Mouse (Mus musculus) heart, adult 8-10 months (tissue): ENCODE measurements around the gene S100a5. TPM values are rescaled to one million over a fixed set of nuclear protein-coding genes. Genes with fewer than 3 reads are reported as not detected.

ENCODE experiments used
- total RNA-seq, 4 experiments: library from RNA; stranded (reverse); gene quantifications; 2 replicates each; pipeline ENCODE4 v1.2.4; 2022

S100a5 gene
- total RNA-seq, 4 experiments from 2014 or later, result not detected

Other genes starting within 250 kb of the S100a5 start
- under 1 TPM; 0.57 to 0.76 (median 0.67) TPM for gene Slc27a3, start 218.6 kb upstream of the S100a5 start, total RNA-seq
- 10 to 100 TPM; 22.9 to 28.1 (median 24.4) TPM for gene Ints3, start 174.9 kb upstream of the S100a5 start, total RNA-seq
- 10 to 100 TPM; 15.1 to 17.3 (median 16.7) TPM for gene Npr1, start 142.7 kb upstream of the S100a5 start, total RNA-seq
- 10 to 100 TPM; 27.6 to 30.5 (median 28.8) TPM for gene Ilf2, start 132.4 kb upstream of the S100a5 start, total RNA-seq
- 10 to 100 TPM; 69.7 to 77.6 (median 75.4) TPM for gene Snapin, start 117.5 kb upstream of the S100a5 start, total RNA-seq
- 100 to 1,000 TPM in 1 of 4 experiments, 10 to 100 TPM in 3; 93.2 to 105 (median 94.2) TPM for gene Chtop, start 99.0 kb upstream of the S100a5 start, total RNA-seq
- 1,000 to 10,000 TPM; 1,071 to 1,219 (median 1,134) TPM for gene S100a1, start 94.1 kb upstream of the S100a5 start, total RNA-seq
- 10 to 100 TPM; 25.0 to 34.8 (median 27.8) TPM for gene S100a13, start 94.1 kb upstream of the S100a5 start, total RNA-seq
- gene S100a14, start 81.7 kb upstream of the S100a5 start, total RNA-seq, result under 1 TPM in 3 of 4 experiments, not detected in 1; 0.35 to 0.55 (median 0.37) TPM
- gene S100a16, start 71.3 kb upstream of the S100a5 start, total RNA-seq, result 10 to 100 TPM; 59.8 to 77.4 (median 72.4) TPM
- not detected for gene S100a3, start 47.9 kb upstream of the S100a5 start, total RNA-seq
- gene S100a2, start 18.3 kb upstream of the S100a5 start, total RNA-seq, result not detected
- gene Gm42674, start 6.6 kb upstream of the S100a5 start, total RNA-seq, result not detected
- 10 to 100 TPM in 2 of 4 experiments, 1 to 10 TPM in 2; 5.9 to 16.2 (median 9.5) TPM for gene S100a4, start 4.8 kb upstream of the S100a5 start, total RNA-seq
- gene S100a6, start 4.4 kb downstream of the S100a5 start, total RNA-seq, result 10 to 100 TPM; 54.7 to 77.4 (median 69.0) TPM
- gene S100a7a, start 45.5 kb downstream of the S100a5 start, total RNA-seq, result under 1 TPM in 1 of 4 experiments, not detected in 3; 0.29 TPM
- 1 to 10 TPM in 3 of 4 experiments, under 1 TPM in 1; 0.97 to 7.2 (median 2.7) TPM for gene S100a8, start 60.5 kb downstream of the S100a5 start, total RNA-seq
- 10 to 100 TPM in 1 of 4 experiments, 1 to 10 TPM in 3; 1.2 to 11.8 (median 2.5) TPM for gene S100a9, start 87.2 kb downstream of the S100a5 start, total RNA-seq
- gene Pglyrp4, start 118.4 kb downstream of the S100a5 start, total RNA-seq, result not detected
- gene Gm5849, start 169.4 kb downstream of the S100a5 start, total RNA-seq, result not detected